Mouse (Mus musculus) olfactory bulb, adult 2 months (tissue): ENCODE measurements at regions not wholly inside any gene's neighbourhood (a gene's known extent, or its start where the extent isn't known, plus 50 kb on each side); places are given as distances from the start of the nearest gene placed in this dataset.

Experiments used
- CTCF ChIP-seq: fragments of 200-500 bp; IDR thresholded peaks from 2 replicates; pipeline ENCODE4 v1.5.1; 2012; ENCODE audit warnings: low read depth, mild to moderate bottlenecking, low read length, moderate library complexity; ENCODE audit not compliant: insufficient read depth
- POLR2A ChIP-seq: fragments of 200-500 bp; IDR thresholded peaks from 2 replicates; pipeline ENCODE4 v1.6.1; 2012; ENCODE audit warnings: mild to moderate bottlenecking, low read depth, low read length, moderate library complexity; ENCODE audit not compliant: insufficient read depth

DNA sequence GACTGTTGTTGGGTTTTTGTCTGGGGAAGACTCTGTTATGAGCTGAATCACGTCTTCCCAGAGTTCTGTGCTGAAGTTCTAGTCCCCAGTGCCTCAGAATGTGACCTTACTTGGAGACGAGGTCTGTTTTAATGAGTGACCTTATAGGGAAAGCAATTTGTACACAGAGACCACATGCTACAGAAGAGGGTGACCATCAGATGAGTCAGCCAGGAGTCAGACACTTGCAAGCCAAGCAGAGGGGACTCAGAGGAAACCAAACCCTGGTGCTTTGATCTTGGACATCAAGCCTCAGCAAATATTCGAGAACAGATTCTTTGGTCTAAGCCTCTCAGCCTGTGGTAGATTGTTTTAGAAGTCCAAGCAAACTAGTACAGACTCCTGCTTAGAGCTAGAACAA lies 409.9 kb downstream of the Fut8 start:
- TF ChIP-seq POLR2A: no peak
- TF ChIP-seq CTCF: no peak
